Mouse (Mus musculus): Measurements from ENCODE around the gene Skor1. TPM values are rescaled to one million over a fixed set of nuclear protein-coding genes. Genes with fewer than 3 reads are reported as not detected.

The Skor1 gene
- polyA plus RNA-seq, 1 experiment from 2014 or later, result not detected

GRCm38 (mm10) chr9:63132673-63133601 lies 15.8 kb downstream of the Skor1 start:
- peaks cover 25% of the 10 kb centered on the region; the same call in 1 of the 2 replicates for H3K4me1 ChIP-seq (replicated peaks)
- peak; percentile 99 for ATAC-seq (ENCODE audit: insufficient number of reproducible peaks, low FRiP score)
- peaks cover 59% of the 10 kb centered on the region for H3K27me3 ChIP-seq (replicated peaks)
- H3K4me2 ChIP-seq, result peak overlapping the region; percentile 85
- 1% methylated on average over 48 of the region's 48 CpGs for WGBS
- no peaks in the 10 kb centered on the region for H3K9me3 ChIP-seq (replicated peaks)
- H3K36me3 ChIP-seq, result no peaks in the 10 kb centered on the region
- H3K4me3 ChIP-seq, result peak overlapping the region; percentile 58
- H3K27ac ChIP-seq (ENCODE audit: poor library complexity, severe bottlenecking), result peak overlapping the region; percentile 61
- H3K9ac ChIP-seq, result peak overlapping the region; percentile 72

DNA sequence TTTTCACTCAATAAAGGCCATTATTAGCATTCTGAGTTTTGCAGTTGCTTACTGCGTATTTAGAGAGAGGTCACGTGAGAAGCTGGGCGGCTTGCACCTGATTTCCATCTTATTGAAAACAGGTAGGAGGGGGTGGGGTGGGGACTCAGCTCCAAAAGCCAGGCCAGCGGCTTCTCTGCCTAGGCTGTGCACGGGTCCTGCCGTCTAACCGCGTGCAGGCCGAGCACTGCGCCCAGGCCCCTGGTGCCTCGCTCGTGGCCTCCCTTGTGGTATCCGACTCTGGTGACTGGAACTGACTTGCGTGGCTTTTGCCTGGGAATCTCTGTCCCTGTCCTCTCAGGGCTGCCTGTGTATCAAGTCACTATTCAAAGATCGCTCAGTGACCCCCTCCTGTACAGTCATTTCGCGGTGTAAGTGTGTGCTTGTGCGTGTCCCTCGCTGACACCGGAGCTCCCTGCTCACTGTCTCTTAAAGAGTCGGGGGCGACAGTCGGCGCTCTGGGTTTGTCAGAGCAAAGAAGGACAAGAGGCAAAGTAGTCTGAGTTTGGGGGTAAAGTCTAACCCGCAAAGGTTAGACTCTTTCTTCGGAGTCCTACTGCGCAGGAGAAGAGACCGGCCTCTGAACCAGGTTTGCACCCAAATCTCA lies 16.7 kb downstream of the Skor1 start:
- ATAC-seq (ENCODE audit: insufficient number of reproducible peaks, low FRiP score), result peak; percentile 16; the same call in 1 of the 2 replicates
- Histone ChIP-seq H3K36me3 (no peaks in the 10 kb centered on the region), H3K4me3 (peak overlapping the region; percentile 58), H3K4me2 (peak overlapping the region; percentile 85), H3K4me1 (replicated peaks) (peaks cover 18% of the 10 kb centered on the region; the same call in 1 of the 2 replicates), H3K27me3 (replicated peaks) (peaks cover 51% of the 10 kb centered on the region), H3K9ac (peak overlapping the region; percentile 72), H3K9me3 (replicated peaks) (no peaks in the 10 kb centered on the region), H3K27ac (ENCODE audit: poor library complexity, severe bottlenecking) (peak overlapping the region; percentile 61; the same call in 1 of the 2 replicates)
- WGBS, result 2% methylated on average over 28 of the region's 28 CpGs

DNA sequence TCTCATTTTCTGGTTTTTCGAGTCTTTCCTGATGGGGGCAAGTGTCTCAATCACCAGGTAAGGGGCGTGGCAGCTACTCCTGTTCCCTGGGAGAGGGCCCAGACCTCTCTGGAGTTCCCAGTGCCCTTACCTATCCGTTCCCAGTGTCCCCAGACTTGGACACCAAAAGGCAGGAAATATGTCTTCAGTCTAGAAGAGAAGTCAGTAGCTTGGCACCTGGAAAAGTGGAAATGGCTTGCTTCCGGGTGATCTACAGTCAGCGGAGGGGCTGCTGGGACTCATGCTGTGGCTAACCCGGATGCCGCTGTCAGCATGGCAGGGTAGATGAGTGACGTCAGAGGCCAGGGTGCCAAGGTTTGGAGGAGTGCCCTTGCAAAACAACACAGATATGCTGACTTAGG lies 19.1 kb downstream of the Skor1 start:
- Histone ChIP-seq H3K4me3 (no peak overlapping the region), H3K9ac (no peak overlapping the region), H3K4me1 (replicated peaks) (peaks cover 16% of the 10 kb centered on the region; the same call in 1 of the 2 replicates), H3K27me3 (replicated peaks) (peaks cover 29% of the 10 kb centered on the region), H3K27ac (ENCODE audit: poor library complexity, severe bottlenecking) (no peak overlapping the region), H3K9me3 (replicated peaks) (no peaks in the 10 kb centered on the region), H3K36me3 (no peaks in the 10 kb centered on the region), H3K4me2 (no peak overlapping the region)
- ATAC-seq (ENCODE audit: insufficient number of reproducible peaks, low FRiP score), result no peak
- WGBS, result 73% methylated on average over 8 of the region's 8 CpGs

- no peak overlapping the region for H3K4me2 ChIP-seq
- H3K4me1 ChIP-seq (replicated peaks), result no peaks in the 10 kb centered on the region
- H3K27ac ChIP-seq (ENCODE audit: poor library complexity, severe bottlenecking), result no peak overlapping the region
- H3K9me3 ChIP-seq (replicated peaks), result no peaks in the 10 kb centered on the region
- 37% methylated on average over 9 of the region's 9 CpGs for WGBS
- H3K36me3 ChIP-seq, result no peaks in the 10 kb centered on the region
- no peak overlapping the region for H3K4me3 ChIP-seq
- H3K9ac ChIP-seq, result no peak overlapping the region
- 0 out of 2 replicates have a peak, but pooled peaks have one; percentile 7 for ATAC-seq (ENCODE audit: insufficient number of reproducible peaks, low FRiP score)
- H3K27me3 ChIP-seq (replicated peaks), result no peaks in the 10 kb centered on the region
These were observed 24.2 kb downstream of the Skor1 start for GRCm38 (mm10) chr9:63124512-63124911.

DNA sequence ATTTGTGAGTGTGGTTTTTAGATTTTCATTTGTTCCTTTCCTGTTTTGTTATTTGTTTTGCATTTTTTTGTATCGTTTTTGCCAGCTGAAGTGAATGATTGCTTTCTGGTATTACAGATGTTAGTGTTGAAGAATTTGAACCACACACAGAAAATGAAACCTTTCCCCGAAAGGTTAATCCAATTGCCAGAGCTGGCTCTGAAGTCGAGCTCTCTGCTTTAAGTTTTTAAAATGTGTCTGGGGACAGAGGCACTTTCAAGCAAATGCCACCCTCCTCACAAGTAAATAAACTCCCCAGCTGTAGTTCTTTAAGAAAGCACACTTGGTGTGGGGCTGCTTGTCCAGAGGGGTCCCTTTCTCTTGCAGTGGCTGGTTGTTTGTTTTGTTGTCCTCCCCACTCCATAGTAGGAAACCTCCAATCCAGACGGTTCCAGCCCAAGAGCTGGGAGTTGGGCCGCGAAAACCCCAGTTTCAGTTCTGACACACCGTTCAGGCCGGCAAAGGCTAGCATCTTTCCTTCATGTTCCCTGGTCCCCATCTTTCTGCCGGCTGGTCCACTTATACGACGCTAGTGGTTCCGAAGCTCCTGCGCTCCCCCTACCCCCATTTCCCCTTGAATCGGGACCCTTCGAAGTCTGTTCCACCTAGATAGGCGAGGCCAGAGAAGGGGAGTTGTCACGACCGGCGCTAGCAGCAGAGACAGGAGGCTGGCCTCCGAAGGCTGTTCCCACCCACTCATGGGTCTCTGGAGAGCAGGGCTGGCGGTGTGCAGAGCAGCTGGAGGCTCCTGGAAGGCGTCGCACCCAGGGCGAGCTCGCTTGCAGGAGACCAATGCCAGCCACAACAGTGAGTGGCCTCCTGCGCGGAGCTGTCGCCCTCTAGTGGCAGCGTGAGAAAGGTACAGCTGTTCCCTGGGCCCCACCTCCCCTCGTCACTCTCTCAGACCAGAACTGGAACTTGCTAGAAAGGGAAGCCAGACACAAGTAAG lies 25.0 kb downstream of the Skor1 start:
- Histone ChIP-seq H3K4me2 (peak overlapping the region; percentile 79), H3K9me3 (replicated peaks) (no peaks in the 10 kb centered on the region), H3K9ac (peak overlapping the region; percentile 71), H3K27ac (ENCODE audit: poor library complexity, severe bottlenecking) (peak overlapping the region; percentile 45), H3K4me1 (replicated peaks) (no peaks in the 10 kb centered on the region), H3K36me3 (no peaks in the 10 kb centered on the region), H3K27me3 (replicated peaks) (no peaks in the 10 kb centered on the region), H3K4me3 (peak overlapping the region; percentile 53)
- 6% methylated on average over 30 of the region's 30 CpGs for WGBS
- peak; percentile 91 for ATAC-seq (ENCODE audit: insufficient number of reproducible peaks, low FRiP score)

- WGBS, result 58% methylated on average over 8 of the region's 8 CpGs
- no peak overlapping the region for H3K27ac ChIP-seq (ENCODE audit: poor library complexity, severe bottlenecking)
These were observed 26.5 kb downstream of the Skor1 start for GRCm38 (mm10) chr9:63122161-63122833.

DNA sequence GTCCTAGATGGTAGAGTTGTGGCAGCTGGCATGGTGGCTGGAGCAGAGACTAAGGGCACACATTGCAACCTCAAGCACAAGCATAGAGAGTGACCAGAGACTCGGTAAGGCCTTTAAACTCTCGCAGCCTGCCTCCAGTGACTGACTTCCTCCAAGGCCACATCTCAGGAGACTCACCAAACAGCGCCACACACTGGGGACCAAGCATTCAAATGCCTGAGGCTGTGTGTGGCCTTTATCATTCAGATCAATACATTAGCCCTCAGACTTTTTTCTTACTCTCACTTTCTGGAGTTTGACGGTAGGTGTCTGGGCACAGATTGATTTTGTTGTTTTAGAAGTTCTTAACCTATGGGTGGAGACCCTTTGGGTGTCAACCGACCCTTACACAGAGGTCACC lies 30.4 kb downstream of the Skor1 start:
- H3K9me3 ChIP-seq (replicated peaks), result no peaks in the 10 kb centered on the region
- no peak overlapping the region for H3K27ac ChIP-seq (ENCODE audit: poor library complexity, severe bottlenecking)
- no peaks in the 10 kb centered on the region for H3K27me3 ChIP-seq (replicated peaks)
- no peak for ATAC-seq (ENCODE audit: insufficient number of reproducible peaks, low FRiP score)
- H3K4me1 ChIP-seq (replicated peaks), result no peaks in the 10 kb centered on the region
- H3K36me3 ChIP-seq, result no peaks in the 10 kb centered on the region
- H3K9ac ChIP-seq, result no peak overlapping the region
- no peak overlapping the region for H3K4me3 ChIP-seq
- 67% methylated on average over 5 of the region's 5 CpGs for WGBS
- H3K4me2 ChIP-seq, result no peak overlapping the region

More at GRCm38 (mm10) chr9:63122161-63122833, 26.5 kb downstream of the Skor1 start:
- H3K4me2 ChIP-seq, result no peak overlapping the region
- H3K9me3 ChIP-seq (replicated peaks), result no peaks in the 10 kb centered on the region
- H3K4me3 ChIP-seq, result no peak overlapping the region
- H3K9ac ChIP-seq, result no peak overlapping the region
- H3K36me3 ChIP-seq, result no peaks in the 10 kb centered on the region
- H3K27me3 ChIP-seq (replicated peaks), result no peaks in the 10 kb centered on the region
- H3K4me1 ChIP-seq (replicated peaks), result no peaks in the 10 kb centered on the region
- ATAC-seq (ENCODE audit: insufficient number of reproducible peaks, low FRiP score), result no peak

GRCm38 (mm10) chr9:63112514-63112913 lies 36.2 kb downstream of the Skor1 start:
- Histone ChIP-seq H3K36me3 (no peaks in the 10 kb centered on the region), H3K27ac (ENCODE audit: poor library complexity, severe bottlenecking) (no peak overlapping the region), H3K4me3 (no peak overlapping the region), H3K9ac (no peak overlapping the region), H3K9me3 (replicated peaks) (no peaks in the 10 kb centered on the region), H3K4me2 (no peak overlapping the region), H3K27me3 (replicated peaks) (no peaks in the 10 kb centered on the region), H3K4me1 (replicated peaks) (peaks cover 20% of the 10 kb centered on the region)
- 58% methylated on average over 3 of the region's 3 CpGs for WGBS
- ATAC-seq (ENCODE audit: insufficient number of reproducible peaks, low FRiP score), result no peak

DNA sequence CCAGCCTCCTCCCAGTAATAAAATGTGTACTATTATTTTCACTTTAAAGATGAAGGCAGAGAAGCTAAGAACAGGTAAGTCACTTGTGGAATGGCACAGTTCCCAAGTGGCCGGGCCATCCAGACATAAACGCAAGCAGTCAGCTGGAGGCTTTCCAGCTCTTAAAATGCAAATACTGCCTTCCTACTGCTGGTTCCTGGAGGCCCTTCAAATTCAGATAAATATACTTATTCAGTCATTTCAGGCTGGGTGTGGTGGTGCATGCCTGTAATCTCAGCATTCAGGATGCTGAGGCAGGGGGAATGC lies 39.0 kb downstream of the Skor1 start:
- no peak for ATAC-seq (ENCODE audit: insufficient number of reproducible peaks, low FRiP score)
- no peak overlapping the region for H3K9ac ChIP-seq
- peak overlapping the region; percentile 61 for H3K4me2 ChIP-seq
- 0 out of 2 replicates have a peak, but pooled peaks cover 3% of the 10 kb centered on the region for H3K36me3 ChIP-seq
- 31% methylated on average over 2 of the region's 2 CpGs for WGBS
- peak overlapping the region; percentile 96 for H3K27ac ChIP-seq (ENCODE audit: poor library complexity, severe bottlenecking)
- peaks cover 20% of the 10 kb centered on the region for H3K4me1 ChIP-seq (replicated peaks)
- no peak overlapping the region for H3K4me3 ChIP-seq
- H3K9me3 ChIP-seq (replicated peaks), result no peaks in the 10 kb centered on the region
- no peaks in the 10 kb centered on the region for H3K27me3 ChIP-seq (replicated peaks)
